Mouse (Mus musculus) spleen, postnatal 14 days (tissue): Measurements from ENCODE around the gene Rps6kl1.

ENCODE experiments used
- DNase-seq, 2 experiments: peaks; one replicate each; pipeline ENCODE4 v3.0.0; 2021 to 2022; ENCODE audit warnings: low spot score in 2 of 2

Rps6kl1 gene

DNA sequence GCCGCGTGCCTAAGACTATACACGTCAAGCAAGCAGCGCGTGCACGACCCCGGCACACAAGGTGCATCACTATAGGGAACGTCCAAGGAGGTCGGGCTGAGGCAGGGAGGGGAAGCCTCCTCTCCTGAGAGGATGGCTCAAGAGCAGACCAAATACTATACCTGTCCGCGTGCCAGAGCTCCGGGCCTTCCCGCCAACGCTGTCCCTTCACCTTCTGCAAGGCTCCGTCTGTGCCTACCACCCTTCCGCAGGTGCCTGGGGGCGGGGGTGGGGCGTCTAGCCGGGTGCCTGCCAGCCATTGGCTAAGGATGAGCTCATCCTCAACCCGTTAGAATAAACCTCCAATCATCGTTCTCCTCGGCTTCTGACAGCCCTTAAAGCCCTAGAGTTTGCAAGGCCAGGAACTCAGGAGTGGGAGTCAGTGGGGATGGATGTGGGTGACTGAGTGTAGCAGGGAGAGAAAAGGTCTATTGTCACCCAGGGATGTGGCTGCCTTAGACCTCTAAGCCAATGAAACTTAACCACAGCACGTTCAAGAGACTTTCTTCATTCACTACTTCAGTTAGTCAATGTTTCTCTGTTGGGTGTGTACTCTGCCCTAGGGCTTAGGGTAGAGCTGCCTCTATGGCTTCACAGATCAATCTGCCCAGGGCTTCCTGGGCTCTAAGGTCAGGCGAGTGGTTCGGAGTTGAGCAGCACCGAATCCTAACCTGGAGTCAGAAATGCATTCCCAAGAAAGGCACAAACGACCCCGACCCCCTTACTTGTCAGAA lies at the start of gene Rps6kl1:
Rps6kl1 (minus strand) TSS at position 263 of the 773 bp plus-strand sequence.
- DNase-seq, result peak in 1 of 2 experiments; percentile 28

GRCm38 (mm10) chr12:85199954-85200353 lies 48.9 kb upstream of the Rps6kl1 start:
- DNase-seq, result no peak

- DNase-seq, result no peak
Observed at GRCm38 (mm10) chr12:85197936-85198335, 46.9 kb upstream of the Rps6kl1 start.

DNA sequence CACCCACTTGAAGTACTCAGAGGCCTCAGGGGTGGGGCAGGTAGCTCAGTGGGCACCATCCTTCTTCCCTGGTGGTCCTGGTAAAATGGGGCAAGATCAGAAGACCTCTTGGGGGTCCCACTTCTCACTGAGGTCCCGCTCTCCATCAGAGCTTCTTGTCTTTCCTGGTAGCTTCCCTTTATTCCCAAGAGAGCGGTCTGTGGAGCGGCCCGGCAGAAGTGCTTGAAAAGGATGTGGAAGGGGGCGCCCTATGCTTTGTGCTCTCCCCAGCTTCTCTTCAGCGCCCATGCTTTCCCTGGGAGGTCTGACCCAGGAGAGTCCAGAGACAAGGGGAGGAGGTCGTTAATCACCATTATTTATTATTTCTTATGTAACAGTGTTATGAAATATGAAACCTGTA lies 46.3 kb upstream of the Rps6kl1 start:
- no peak for DNase-seq

GRCm38 (mm10) chr12:85196191-85196590 lies 45.1 kb upstream of the Rps6kl1 start:
- DNase-seq, result no peak

GRCm38 (mm10) chr12:85195086-85195485 lies 44.0 kb upstream of the Rps6kl1 start:
- DNase-seq, result no peak

DNA sequence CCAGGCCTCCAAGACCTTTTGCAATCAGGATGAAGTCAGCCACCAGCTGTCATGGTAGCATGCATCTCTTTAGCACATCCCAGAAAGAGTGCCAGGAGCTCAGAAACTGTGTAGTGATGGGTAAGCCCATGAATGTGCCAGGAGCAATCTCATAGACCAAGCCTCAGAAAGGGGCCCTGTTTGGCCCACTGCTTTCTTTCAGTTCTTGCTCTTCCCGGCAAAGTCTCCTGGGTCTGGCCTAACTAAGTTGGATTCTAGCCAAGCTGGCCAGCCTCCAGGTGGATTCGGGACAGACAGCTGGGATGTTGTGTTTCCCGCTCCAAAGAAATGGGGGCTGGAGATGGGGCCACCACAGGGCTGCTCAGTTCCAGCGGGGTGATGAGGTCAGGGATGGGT lies 43.6 kb upstream of the Rps6kl1 start:
- DNase-seq, result no peak

- DNase-seq, result no peak
Observed at GRCm38 (mm10) chr12:85193923-85194622, 43.0 kb upstream of the Rps6kl1 start.

DNA sequence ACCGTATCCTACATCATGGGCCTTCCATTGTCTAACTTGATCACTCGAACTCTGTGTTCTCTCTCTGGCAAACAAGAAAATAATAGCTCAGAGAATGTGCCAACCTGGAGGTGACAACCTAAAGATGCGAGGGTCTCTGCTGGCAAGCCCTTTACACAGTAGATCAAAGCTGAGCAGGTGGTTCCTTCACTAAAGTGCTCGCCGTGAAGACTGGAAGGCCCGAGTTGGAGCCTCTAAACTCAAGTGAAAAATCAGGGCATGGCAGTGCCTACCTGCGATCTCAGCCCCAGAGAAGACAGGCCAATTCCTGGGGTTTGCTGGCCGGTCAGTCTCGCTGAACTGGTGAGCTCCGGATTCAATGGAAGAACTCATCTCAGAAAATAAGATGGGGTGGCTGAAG lies 42.1 kb upstream of the Rps6kl1 start:
- DNase-seq, result no peak

- DNase-seq, result no peak
Observed at GRCm38 (mm10) chr12:85192461-85193108, 41.5 kb upstream of the Rps6kl1 start.

DNA sequence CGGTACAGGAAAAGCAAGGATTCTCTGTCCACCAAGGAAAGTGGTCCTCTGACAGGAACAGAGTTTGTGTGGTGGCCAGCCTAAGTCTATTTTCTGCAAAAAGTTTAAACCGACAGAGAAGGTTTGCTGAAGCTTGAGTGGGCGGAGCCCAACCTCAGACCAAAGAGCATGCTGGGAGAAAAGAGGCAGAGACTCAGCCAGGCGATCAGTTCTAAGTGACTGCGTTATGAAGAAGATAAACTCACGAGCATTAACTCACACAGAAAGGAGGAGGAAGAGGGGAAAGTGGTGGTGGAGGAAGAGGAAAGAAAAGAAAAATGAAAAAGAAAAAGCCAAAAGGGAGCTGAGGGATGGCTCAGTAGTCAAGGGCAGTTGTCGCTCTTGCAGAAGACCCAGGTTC lies 39.2 kb upstream of the Rps6kl1 start:
- no peak for DNase-seq

- no peak for DNase-seq
Observed at GRCm38 (mm10) chr12:85186361-85186760, 35.3 kb upstream of the Rps6kl1 start.

- DNase-seq, result no peak
Observed at GRCm38 (mm10) chr12:85185810-85186209, 34.7 kb upstream of the Rps6kl1 start.

GRCm38 (mm10) chr12:85184118-85184517 lies 33.1 kb upstream of the Rps6kl1 start:
- no peak for DNase-seq

DNA sequence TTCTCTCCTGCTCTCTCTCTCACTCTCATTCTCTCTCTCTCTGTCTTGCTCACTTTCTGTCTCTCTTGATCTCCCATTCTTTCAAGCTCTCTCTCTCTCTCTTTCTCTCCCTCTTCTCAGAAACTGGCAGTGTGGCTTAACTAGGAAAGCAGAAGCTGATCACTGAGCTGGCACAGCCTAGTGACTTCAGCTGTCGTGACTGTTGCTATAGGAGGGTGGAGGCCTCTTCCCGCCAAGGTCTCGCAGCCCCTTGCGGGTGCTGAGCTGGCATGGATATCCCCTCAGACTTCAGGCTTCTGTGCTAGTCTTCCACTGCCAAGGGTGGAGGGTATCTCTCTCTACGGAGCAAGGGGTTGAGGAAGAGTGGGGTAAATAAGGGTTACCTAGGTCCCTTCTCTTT lies 31.8 kb upstream of the Rps6kl1 start:
- DNase-seq, result no peak

DNA sequence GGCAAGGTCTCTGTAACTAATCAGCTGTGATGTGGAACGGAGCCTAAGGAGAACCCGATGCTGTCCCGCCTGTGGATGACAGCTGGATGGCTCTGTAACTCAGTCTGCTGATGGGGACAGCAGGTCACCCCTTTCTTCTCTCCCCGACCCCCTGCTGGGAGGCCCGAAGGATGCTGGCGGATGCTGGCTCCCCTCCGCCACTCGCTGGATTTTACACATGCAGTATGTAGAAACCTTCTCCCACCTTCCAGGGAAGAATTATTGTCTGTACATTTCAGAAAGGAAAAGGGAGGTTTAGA lies 31.2 kb upstream of the Rps6kl1 start:
- no peak for DNase-seq

- no peak for DNase-seq
Observed at GRCm38 (mm10) chr12:85181475-85182344, 30.6 kb upstream of the Rps6kl1 start.

GRCm38 (mm10) chr12:85178294-85178693 lies 27.2 kb upstream of the Rps6kl1 start:
- no peak for DNase-seq

- no peak for DNase-seq
Observed at GRCm38 (mm10) chr12:85177740-85178239, 26.7 kb upstream of the Rps6kl1 start, which contains the start of gene Pgf. Pgf (minus strand) TSS chr12:85177790.

DNA sequence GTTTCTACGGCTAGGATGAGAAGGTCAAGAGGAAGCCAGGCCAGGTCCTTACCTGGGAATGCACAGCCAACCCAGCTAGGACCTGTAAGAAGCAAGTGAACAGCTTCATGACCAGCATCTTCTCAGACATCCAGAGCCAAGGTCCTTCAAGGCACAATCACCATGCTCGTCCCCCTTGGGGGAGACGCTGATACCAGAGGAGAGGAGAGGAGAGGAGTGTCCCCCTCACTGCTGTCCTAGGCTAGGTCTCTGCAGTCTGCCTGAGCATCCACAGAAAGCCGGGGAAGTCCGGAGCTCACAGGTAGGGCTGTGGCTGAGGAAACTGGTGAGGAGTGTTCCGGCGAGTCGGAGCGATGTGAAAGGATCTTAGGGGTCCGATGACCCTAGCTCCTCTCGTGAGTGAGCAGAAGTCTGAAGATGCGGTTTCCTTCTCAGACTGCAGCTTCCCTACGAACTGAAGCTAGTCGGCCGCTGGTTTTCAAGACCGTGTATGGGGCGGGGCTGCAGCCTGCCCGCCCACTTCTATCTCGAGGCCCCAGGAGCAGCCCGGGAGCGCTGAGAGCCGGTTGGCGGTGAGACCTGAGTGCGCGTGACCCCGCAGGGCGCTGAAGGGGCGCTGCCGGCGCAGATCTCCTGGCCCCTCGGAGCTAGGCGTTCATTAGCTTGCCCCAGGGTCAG lies 25.9 kb upstream of the Rps6kl1 start:
- DNase-seq, result peak in 1 of 2 experiments; percentile 20
